Mouse (Mus musculus): Measurements from ENCODE around the gene Zfp575. TPM values are rescaled to one million over a fixed set of nuclear protein-coding genes. Genes with fewer than 3 reads are reported as not detected.

Zfp575 gene
- total RNA-seq, 2 experiments from 2014 or later, result 5.8 to 6.3 TPM

GRCm38 (mm10) chr7:24565627-24566026 lies 21.8 kb downstream of the Zfp575 start:
- DNase-seq (ENCODE audit: low spot score in 2 of 2), result no peak

DNA sequence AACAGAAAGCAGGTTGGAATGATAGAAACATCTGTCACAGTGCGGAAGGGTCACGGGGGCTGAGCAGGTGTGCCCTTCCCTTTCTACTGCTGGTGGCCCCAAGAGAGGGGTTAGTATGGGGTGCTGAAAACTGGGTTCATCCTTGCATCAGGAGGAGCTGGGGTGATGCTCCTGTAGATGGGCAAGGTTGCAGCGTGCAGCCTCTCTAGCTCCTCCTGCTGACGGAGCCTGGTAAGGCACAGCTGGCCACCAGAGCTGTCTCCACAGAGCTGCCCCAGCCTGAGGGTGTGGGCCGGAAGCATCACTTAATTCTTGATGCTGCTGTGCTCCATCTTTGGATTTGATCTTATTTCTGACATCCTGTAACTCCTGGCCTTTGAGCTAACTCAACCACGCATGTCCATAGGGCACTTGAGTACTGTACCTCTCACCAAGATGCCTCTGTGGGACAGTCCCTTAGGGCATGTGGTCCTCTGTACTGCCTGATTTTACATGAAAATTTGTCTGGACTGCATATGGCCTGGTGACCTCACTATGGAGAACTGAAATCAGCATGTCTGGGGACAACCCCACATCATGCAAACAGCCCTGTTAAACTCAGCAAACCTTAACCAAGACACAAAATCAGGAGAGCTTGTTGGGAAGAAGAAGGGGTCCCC lies 22.7 kb downstream of the Zfp575 start:
- DNase-seq (ENCODE audit: low spot score in 2 of 2), result peak; percentile 53 to 54

GRCm38 (mm10) chr7:24563837-24564206 lies 23.6 kb downstream of the Zfp575 start:
- DNase-seq (ENCODE audit: low spot score in 2 of 2), result no peak

GRCm38 (mm10) chr7:24563191-24563836 lies 24.1 kb downstream of the Zfp575 start:
- no peak for DNase-seq (ENCODE audit: low spot score in 2 of 2)

DNA sequence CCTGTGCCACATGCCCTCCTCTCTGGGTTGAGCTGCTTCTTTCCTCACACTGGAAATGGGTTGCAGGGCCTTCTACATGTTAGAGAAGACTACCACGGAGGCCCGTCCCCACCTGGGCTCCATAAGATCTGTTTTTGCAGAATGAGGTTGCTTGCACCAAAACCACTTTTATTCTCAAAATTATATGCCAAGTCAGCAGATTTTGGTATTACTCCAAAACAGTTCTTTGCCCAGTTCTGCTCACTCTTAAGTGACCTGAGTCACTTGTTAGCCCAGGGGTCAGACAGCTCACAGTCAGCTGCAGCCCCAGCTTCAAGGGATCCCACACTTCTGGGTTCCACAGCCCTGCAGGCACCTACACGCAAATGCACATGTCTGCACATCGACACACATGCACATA lies 26.0 kb downstream of the Zfp575 start:
- DNase-seq (ENCODE audit: low spot score in 2 of 2), result no peak

GRCm38 (mm10) chr7:24555786-24556185 lies 31.7 kb downstream of the Zfp575 start:
- no peak for DNase-seq (ENCODE audit: low spot score in 2 of 2)

GRCm38 (mm10) chr7:24551985-24552759 lies 35.3 kb downstream of the Zfp575 start:
- DNase-seq (ENCODE audit: low spot score in 2 of 2), result no peak

DNA sequence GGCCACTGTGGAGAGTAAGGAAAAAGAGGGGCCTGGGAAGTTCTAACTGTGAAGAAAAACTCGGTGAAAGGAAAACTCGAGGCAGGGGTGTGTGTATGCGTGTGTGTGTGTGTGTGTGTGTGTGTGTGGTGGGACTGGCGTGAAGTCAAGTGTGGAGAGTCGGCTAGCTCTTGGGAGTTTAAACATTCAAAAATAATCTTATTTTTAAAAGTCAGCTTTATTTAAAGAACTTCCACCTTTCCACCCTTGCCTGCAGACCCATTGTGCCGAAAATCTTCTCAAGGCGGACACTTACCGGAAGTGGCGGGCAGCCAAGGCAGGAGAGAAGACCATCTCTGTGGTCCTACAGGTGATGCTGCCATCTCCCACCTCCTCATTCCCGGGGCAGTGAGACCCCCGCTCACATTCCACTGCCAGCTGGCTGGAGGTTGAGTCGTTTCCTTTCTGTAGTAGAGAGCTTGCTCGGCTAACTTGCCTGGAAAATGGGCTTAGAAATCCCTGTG lies 39.9 kb downstream of the Zfp575 start:
- no peak for DNase-seq (ENCODE audit: low spot score in 2 of 2)

GRCm38 (mm10) chr7:24546634-24547389 lies 40.6 kb downstream of the Zfp575 start:
- DNase-seq (ENCODE audit: low spot score in 2 of 2), result peak; percentile 98 to 100

DNA sequence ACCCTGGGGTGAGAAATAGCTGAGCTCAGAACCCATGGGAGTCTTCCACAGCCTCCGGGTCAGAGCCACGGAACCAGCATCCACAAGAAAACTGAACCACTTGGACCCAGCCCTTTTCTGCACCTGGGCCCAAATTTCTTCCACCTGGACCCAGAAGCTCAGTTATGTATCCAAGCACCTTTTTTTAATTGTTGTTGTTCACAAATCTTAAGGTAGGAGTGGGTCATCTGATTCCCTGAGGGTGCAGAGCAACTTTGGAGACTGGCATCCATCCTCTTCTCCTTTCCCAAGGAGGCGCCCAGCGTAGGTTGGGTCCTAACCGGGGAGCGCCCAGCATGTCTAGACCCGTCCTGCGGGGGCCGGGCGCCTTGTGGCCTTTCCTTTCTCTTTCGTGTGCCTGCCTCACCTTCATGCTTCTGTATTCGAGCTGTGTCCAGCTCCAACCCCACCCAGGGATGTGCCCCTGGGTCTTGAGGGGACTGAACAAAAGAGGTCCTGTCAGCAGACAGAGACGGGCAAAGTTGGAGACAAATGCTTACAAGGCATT lies 41.3 kb downstream of the Zfp575 start, which contains the start of the genes Pinlyp and Xrcc1:
Gene Pinlyp, minus strand, starts transcription at position 51 of the 547 bp plus-strand sequence.
Gene Xrcc1, plus strand, starts transcription at position 222 of the 547 bp plus-strand sequence.
- no peak for DNase-seq (ENCODE audit: low spot score in 2 of 2)

- DNase-seq (ENCODE audit: low spot score in 2 of 2), result no peak
Observed at GRCm38 (mm10) chr7:24544506-24544905, 42.9 kb downstream of the Zfp575 start.

DNA sequence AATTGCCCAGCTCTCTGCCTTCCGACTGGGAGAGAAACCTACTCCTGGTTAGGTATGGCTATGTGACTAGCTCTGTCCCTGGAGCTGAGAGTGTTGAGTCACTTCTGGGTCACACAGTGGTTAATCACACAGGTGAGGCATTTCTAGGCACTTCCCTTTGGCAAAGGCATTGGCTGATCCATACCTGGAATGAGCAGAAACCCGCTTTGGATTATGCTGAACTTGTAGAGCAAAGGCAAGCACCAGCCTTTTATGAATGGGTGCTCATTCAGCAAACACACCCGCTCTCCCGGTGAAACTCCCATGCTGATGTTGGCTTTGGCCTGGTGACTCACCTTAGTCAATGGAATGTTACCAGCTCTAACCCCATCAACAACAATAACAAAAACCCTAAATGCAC lies 47.8 kb downstream of the Zfp575 start:
- no peak for DNase-seq (ENCODE audit: low spot score in 2 of 2)

GRCm38 (mm10) chr7:24538701-24539100 lies 48.7 kb downstream of the Zfp575 start:
- DNase-seq (ENCODE audit: low spot score in 2 of 2), result no peak

DNA sequence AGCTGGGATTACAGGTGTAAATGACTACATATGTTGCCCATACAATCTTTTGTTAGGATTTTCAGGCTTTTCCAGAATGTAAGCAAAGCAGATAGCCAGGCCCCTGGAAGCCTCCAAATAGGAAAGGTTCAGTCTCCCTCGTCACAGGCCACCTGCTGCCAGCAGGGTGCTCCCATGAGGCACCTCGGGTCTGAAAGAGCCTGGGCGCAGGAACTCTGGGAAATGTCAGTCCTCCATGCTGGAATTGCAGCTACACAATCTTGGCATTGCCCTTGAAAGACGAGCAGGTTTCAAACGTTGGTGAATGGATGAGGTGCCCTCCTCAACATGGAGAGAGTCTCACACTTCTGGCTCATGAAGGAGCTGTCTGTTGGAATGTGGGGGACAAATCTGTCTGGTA lies 49.3 kb downstream of the Zfp575 start:
- peak; percentile 29 to 67 for DNase-seq (ENCODE audit: low spot score in 2 of 2)

DNA sequence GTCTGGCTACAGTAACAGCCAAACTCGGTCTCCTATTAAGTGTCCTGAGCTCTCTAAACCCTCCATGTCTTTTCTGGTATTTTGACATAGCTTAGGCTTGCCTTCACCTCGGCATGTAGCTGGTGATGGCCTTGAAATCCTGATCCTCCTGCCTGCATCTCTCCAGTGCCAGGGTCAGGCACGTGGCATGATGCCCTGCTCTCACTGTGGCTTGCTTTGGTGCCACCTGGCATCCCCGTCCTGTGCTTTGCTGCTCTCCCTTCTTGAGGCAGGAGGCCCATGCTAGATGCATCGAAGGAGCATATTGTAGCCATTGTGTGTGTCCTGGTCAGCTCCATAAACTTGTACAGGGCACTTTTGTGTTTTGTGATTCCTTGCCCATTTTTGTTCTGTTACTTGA lies 49.9 kb downstream of the Zfp575 start:
- DNase-seq (ENCODE audit: low spot score in 2 of 2), result no peak

GRCm38 (mm10) chr7:24537081-24537480 lies 50.4 kb downstream of the Zfp575 start:
- no peak for DNase-seq (ENCODE audit: low spot score in 2 of 2)

DNA sequence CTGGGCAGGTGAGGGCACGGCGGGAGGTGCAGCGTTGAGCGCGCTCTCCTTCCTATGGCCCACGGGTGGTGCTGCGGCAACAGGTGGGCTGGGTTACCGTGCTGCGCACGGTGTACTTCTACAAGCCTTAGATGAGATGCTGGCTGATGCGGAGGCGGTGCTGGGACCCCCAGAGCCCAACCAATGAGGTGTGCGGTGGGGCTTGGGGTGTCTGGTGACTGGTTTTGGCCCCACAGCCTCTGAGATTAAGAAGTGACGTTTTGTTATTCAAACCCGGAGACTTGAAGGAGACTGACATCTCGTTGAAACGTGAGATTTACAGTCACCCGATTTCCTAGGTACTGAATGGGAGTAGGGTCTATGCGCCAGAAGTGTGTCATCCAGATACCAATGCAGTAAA lies 53.1 kb downstream of the Zfp575 start:
- DNase-seq (ENCODE audit: low spot score in 2 of 2), result no peak

Measured in layer of hippocampus, postnatal 14 days (tissue).